Mouse (Mus musculus) liver, embryonic 15.5 days (tissue): ENCODE measurements around the gene Car1. TPM values are rescaled to one million over a fixed set of nuclear protein-coding genes. Genes with fewer than 3 reads are reported as not detected.
"Not testable (repeated sequence)": the region's sequence is repeated elsewhere in the genome, so short reads cannot be mapped to it uniquely, and the experiment has no call there.

Experiments used
- ATAC-seq: fragments of 200-750 bp; cut with Nextera tagmentation; 2 replicates; pipeline ENCODE4 v1.8.0; 2017; ENCODE audit warnings: moderate number of reproducible peaks, mild to moderate bottlenecking, moderate library complexity; ENCODE audit not compliant: insufficient read depth
- H3K27ac ChIP-seq: fragments of 300-500 bp; sonication (generic); replicated peaks from 2 replicates; pipeline ENCODE4 v1.5.1; 2015; ENCODE audit warnings: mild to moderate bottlenecking, inconsistent platforms
- H3K27me3 ChIP-seq: fragments of 300-500 bp; sonication (generic); 2 replicates; pipeline ENCODE4 v1.6.1; 2015; ENCODE audit warnings: mild to moderate bottlenecking, inconsistent platforms
- H3K36me3 ChIP-seq: fragments of 300-500 bp; sonication (generic); replicated peaks from 2 replicates; pipeline ENCODE4 v1.6.1; 2015; ENCODE audit warnings: moderate library complexity, mild to moderate bottlenecking, inconsistent platforms
- H3K4me1 ChIP-seq: fragments of 300-500 bp; sonication (generic); replicated peaks from 2 replicates; pipeline ENCODE4 v1.6.1; 2015; ENCODE audit warnings: inconsistent platforms
- H3K4me2 ChIP-seq: fragments of 300-500 bp; sonication (generic); 2 replicates; pipeline ENCODE4 v1.6.1; 2015; ENCODE audit warnings: moderate library complexity, mild to moderate bottlenecking, inconsistent platforms
- H3K4me3 ChIP-seq: fragments of 300-500 bp; sonication (generic); replicated peaks from 2 replicates; pipeline ENCODE4 v1.5.1; 2015; ENCODE audit warnings: mild to moderate bottlenecking, inconsistent platforms
- H3K9ac ChIP-seq: fragments of 300-500 bp; sonication (generic); 2 replicates; pipeline ENCODE4 v1.6.1; 2015; ENCODE audit warnings: moderate library complexity, mild to moderate bottlenecking, inconsistent platforms
- H3K9me3 ChIP-seq: fragments of 300-500 bp; sonication (generic); replicated peaks from 2 replicates; pipeline ENCODE4 v1.6.1; 2016; ENCODE audit warnings: inconsistent platforms
- WGBS: fragments of 180-500 bp; shearing (Covaris S2); methylation state at CpG from one replicate; pipeline ENCODE4 v1.1.7; 2015; ENCODE audit warnings: mixed read lengths; ENCODE audit not compliant: insufficient replicate concordance; 5-methylcytosine and 5-hydroxymethylcytosine counted together
- polyA plus RNA-seq: library from polyadenylated mRNA; unstranded; fragments of >200 nt; fragmentation: Nextera tagmentation; extraction: Ambion mirVana; gene quantifications from 2 replicates; pipeline ENCODE4 v1.2.1, GENCODE M21; 2015

The Car1 gene
- polyA plus RNA-seq, 1 experiment from 2014 or later = 29.6 TPM

GRCm38 (mm10) chr3:14782365-14782764 lies 25.8 kb downstream of the Car1 start:
- WGBS = 68% methylated on average over 3 of the region's 3 CpGs
- H3K4me1 ChIP-seq, H3K27ac ChIP-seq: not testable (repeated sequence)

GRCm38 (mm10) chr3:14780212-14780611 lies 28.0 kb downstream of the Car1 start:
- H3K36me3 ChIP-seq = no peaks in the 10 kb centered on the region
- H3K4me1 ChIP-seq = no peaks in the 10 kb centered on the region
- H3K9me3 ChIP-seq = no peaks in the 10 kb centered on the region
- no peak overlapping the region for H3K9ac ChIP-seq
- 61% methylated on average over 2 of the region's 2 CpGs for WGBS
- ATAC-seq = no peak
- H3K27me3 ChIP-seq = no peaks in the 10 kb centered on the region
- H3K4me3 ChIP-seq = no peak overlapping the region
- no peak overlapping the region for H3K4me2 ChIP-seq
- no peak overlapping the region for H3K27ac ChIP-seq

More at GRCm38 (mm10) chr3:14782365-14782764, 25.8 kb downstream of the Car1 start:
- H3K36me3 ChIP-seq, H3K4me3 ChIP-seq, H3K27me3 ChIP-seq, H3K4me2 ChIP-seq, H3K9ac ChIP-seq, H3K9me3 ChIP-seq, ATAC-seq: not testable (repeated sequence)

- not testable (repeated sequence) for H3K9me3 ChIP-seq, H3K4me2 ChIP-seq, H3K4me3 ChIP-seq, H3K27me3 ChIP-seq, H3K36me3 ChIP-seq, ATAC-seq, H3K4me1 ChIP-seq, H3K9ac ChIP-seq, H3K27ac ChIP-seq
- WGBS = 50% methylated on average over 3 of the region's 3 CpGs
Observed at GRCm38 (mm10) chr3:14776497-14777162, 31.5 kb downstream of the Car1 start.

GRCm38 (mm10) chr3:14774539-14774938 lies 33.6 kb downstream of the Car1 start:
- H3K36me3 ChIP-seq, ATAC-seq, H3K4me3 ChIP-seq, H3K4me1 ChIP-seq, H3K4me2 ChIP-seq, H3K9me3 ChIP-seq, H3K9ac ChIP-seq, H3K27me3 ChIP-seq, H3K27ac ChIP-seq: not testable (repeated sequence)
- WGBS = 56% methylated on average over 1 of the region's 1 CpGs

GRCm38 (mm10) chr3:14772473-14772872 lies 35.7 kb downstream of the Car1 start:
- not testable (repeated sequence) for ATAC-seq, H3K4me1 ChIP-seq, H3K36me3 ChIP-seq, H3K27ac ChIP-seq, H3K4me2 ChIP-seq, H3K9me3 ChIP-seq, H3K27me3 ChIP-seq, H3K4me3 ChIP-seq, H3K9ac ChIP-seq
- 63% methylated on average over 1 of the region's 1 CpGs for WGBS

GRCm38 (mm10) chr3:14764755-14765566 lies 43.2 kb downstream of the Car1 start:
- no peaks in the 10 kb centered on the region for H3K27me3 ChIP-seq
- ATAC-seq = no peak
- no peak overlapping the region for H3K27ac ChIP-seq
- no peaks in the 10 kb centered on the region for H3K36me3 ChIP-seq
- 44% methylated on average over 2 of the region's 2 CpGs for WGBS
- H3K4me1 ChIP-seq = no peaks in the 10 kb centered on the region
- no peak overlapping the region for H3K4me3 ChIP-seq
- no peak overlapping the region for H3K4me2 ChIP-seq
- H3K9ac ChIP-seq = no peak overlapping the region
- H3K9me3 ChIP-seq = no peaks in the 10 kb centered on the region

GRCm38 (mm10) chr3:14755716-14756115 lies 52.5 kb downstream of the Car1 start:
- H3K4me1 ChIP-seq = no peaks in the 10 kb centered on the region
- no peak overlapping the region for H3K4me2 ChIP-seq
- no peak overlapping the region for H3K9ac ChIP-seq
- H3K36me3 ChIP-seq = no peaks in the 10 kb centered on the region
- 67% methylated on average over 1 of the region's 1 CpGs for WGBS
- no peaks in the 10 kb centered on the region for H3K27me3 ChIP-seq
- H3K9me3 ChIP-seq = no peaks in the 10 kb centered on the region
- no peak for ATAC-seq
- no peak overlapping the region for H3K4me3 ChIP-seq
- H3K27ac ChIP-seq = no peak overlapping the region

GRCm38 (mm10) chr3:14746041-14746440 lies 62.1 kb downstream of the Car1 start:
- Histone ChIP-seq H3K9me3 (no peaks in the 10 kb centered on the region), H3K27me3 (no peaks in the 10 kb centered on the region), H3K27ac (no peak overlapping the region), H3K9ac (no peak overlapping the region), H3K4me1 (no peaks in the 10 kb centered on the region), H3K4me3 (no peak overlapping the region), H3K36me3 (no peaks in the 10 kb centered on the region), H3K4me2 (no peak overlapping the region)
- no peak for ATAC-seq
- 60% methylated on average over 3 of the region's 3 CpGs for whole genome bisulfite sequencing

GRCm38 (mm10) chr3:14738261-14738660 lies 69.9 kb downstream of the Car1 start:
- no peak overlapping the region for H3K9ac ChIP-seq
- no peak overlapping the region for H3K4me2 ChIP-seq
- no peak overlapping the region for H3K27ac ChIP-seq
- ATAC-seq = no peak
- no peak overlapping the region for H3K4me3 ChIP-seq
- H3K36me3 ChIP-seq = no peaks in the 10 kb centered on the region
- 60% methylated on average over 2 of the region's 2 CpGs for WGBS
- no peaks in the 10 kb centered on the region for H3K4me1 ChIP-seq
- H3K9me3 ChIP-seq = no peaks in the 10 kb centered on the region
- H3K27me3 ChIP-seq = no peaks in the 10 kb centered on the region

GRCm38 (mm10) chr3:14727496-14727895 lies 80.7 kb downstream of the Car1 start:
- not testable (repeated sequence) for H3K9me3 ChIP-seq, ATAC-seq, H3K4me2 ChIP-seq, H3K36me3 ChIP-seq, H3K4me1 ChIP-seq, H3K9ac ChIP-seq, H3K4me3 ChIP-seq, H3K27ac ChIP-seq, H3K27me3 ChIP-seq
- 65% methylated on average over 1 of the region's 1 CpGs for WGBS

GRCm38 (mm10) chr3:14725462-14725861 lies 82.7 kb downstream of the Car1 start:
- H3K27ac ChIP-seq, H3K36me3 ChIP-seq, H3K9me3 ChIP-seq, H3K9ac ChIP-seq, H3K4me2 ChIP-seq, H3K27me3 ChIP-seq, H3K4me3 ChIP-seq, ATAC-seq, H3K4me1 ChIP-seq: not testable (repeated sequence)
